Mouse (Mus musculus) forebrain, embryonic 11.5 days (tissue): ENCODE measurements around the gene Cntn4. TPM values are rescaled to one million over a fixed set of nuclear protein-coding genes. Genes with fewer than 3 reads are reported as not detected.

Experiments
- ATAC-seq: fragments of 200-750 bp; cut with Nextera tagmentation; replicated peaks from 2 replicates; pipeline ENCODE4 v1.8.0; 2017; ENCODE audit warnings: moderate TSS enrichment; ENCODE audit not compliant: low FRiP score
- DNase-seq: peaks from one replicate; pipeline ENCODE4 v3.0.0-alpha.2; 2017; ENCODE audit warnings: low spot score
- H3K27ac ChIP-seq: fragments of 300-500 bp; sonication (generic); 2 replicates; pipeline ENCODE4 v1.5.1; 2014; ENCODE audit warnings: low read depth, low read length
- H3K27me3 ChIP-seq: fragments of 300-500 bp; sonication (generic); 2 replicates; pipeline ENCODE4 v1.6.1; 2014; ENCODE audit warnings: mild to moderate bottlenecking, low read length, mixed read lengths; ENCODE audit not compliant: control insufficient read depth, insufficient read depth
- H3K36me3 ChIP-seq: fragments of 300-500 bp; sonication (generic); 2 replicates; pipeline ENCODE4 v1.6.1; 2014; ENCODE audit warnings: mild to moderate bottlenecking, low read length, moderate library complexity, mixed read lengths; ENCODE audit not compliant: control insufficient read depth, insufficient read depth
- H3K4me1 ChIP-seq: fragments of 300-500 bp; sonication (generic); replicated peaks from 2 replicates; pipeline ENCODE4 v1.6.1; 2014; ENCODE audit warnings: low read length, mixed read lengths; ENCODE audit not compliant: control insufficient read depth, insufficient read depth
- H3K4me2 ChIP-seq: fragments of 300-500 bp; sonication (generic); 2 replicates; pipeline ENCODE4 v1.6.1; 2014; ENCODE audit warnings: low read depth, mild to moderate bottlenecking, low read length, moderate library complexity, mixed read lengths; ENCODE audit not compliant: severe bottlenecking
- H3K4me3 ChIP-seq: fragments of 300-500 bp; sonication (generic); 2 replicates; pipeline ENCODE4 v1.5.1; 2014; ENCODE audit warnings: low read depth, low read length
- H3K9ac ChIP-seq: fragments of 300-500 bp; sonication (generic); 2 replicates; pipeline ENCODE4 v1.6.1; 2014; ENCODE audit warnings: low read length
- H3K9me3 ChIP-seq: fragments of 300-500 bp; sonication (generic); 2 replicates; pipeline ENCODE4 v1.6.1; 2016; ENCODE audit warnings: low read length, mixed read lengths; ENCODE audit not compliant: control insufficient read depth
- WGBS: fragments of 180-500 bp; shearing (Covaris S2); extraction: QIAGEN DNeasy Blood & Tissue Kit; methylation state at CpG from one replicate; pipeline ENCODE4 v1.1.7; 2014; 5-methylcytosine and 5-hydroxymethylcytosine counted together
- polyA plus RNA-seq: library from polyadenylated mRNA; unstranded; fragments of >200 nt; fragmentation: Nextera tagmentation; extraction: Ambion mirVana; gene quantifications from 2 replicates; pipeline ENCODE4 v1.2.1, GENCODE M21; 2014

The Cntn4 gene
- polyA plus RNA-seq, 1 experiment from 2014 or later = 1.5 TPM

- Histone ChIP-seq H3K4me1 (no peaks in the 10 kb centered on the region), H3K9me3 (no peaks in the 10 kb centered on the region), H3K9ac (no peak overlapping the region), H3K27ac (no peak overlapping the region), H3K36me3 (no peaks in the 10 kb centered on the region), H3K4me2 (no peak overlapping the region), H3K4me3 (no peak overlapping the region), H3K27me3 (no peaks in the 10 kb centered on the region)
- DNase-seq = no peak
- 76% methylated on average over 1 of the region's 1 CpGs for WGBS
- no peak for ATAC-seq
These were observed 314.0 kb downstream of the Cntn4 start for GRCm38 (mm10) chr6:105991492-105991891.

GRCm38 (mm10) chr6:106013018-106013417 lies 335.6 kb downstream of the Cntn4 start:
- ATAC-seq (no peak), DNase-seq (no peak)
- H3K27ac ChIP-seq = no peak overlapping the region
- no peaks in the 10 kb centered on the region for H3K27me3 ChIP-seq
- H3K4me3 ChIP-seq = no peak overlapping the region
- H3K4me1 ChIP-seq = no peaks in the 10 kb centered on the region
- H3K9me3 ChIP-seq = no peaks in the 10 kb centered on the region
- no peaks in the 10 kb centered on the region for H3K36me3 ChIP-seq
- WGBS = 87% methylated on average over 5 of the region's 5 CpGs
- no peak overlapping the region for H3K4me2 ChIP-seq
- no peak overlapping the region for H3K9ac ChIP-seq

- no peak overlapping the region for H3K9ac ChIP-seq
- H3K27me3 ChIP-seq = no peaks in the 10 kb centered on the region
- H3K4me3 ChIP-seq = no peak overlapping the region
- H3K4me1 ChIP-seq = no peaks in the 10 kb centered on the region
- WGBS = 59% methylated on average over 1 of the region's 1 CpGs
- H3K27ac ChIP-seq = no peak overlapping the region
- ATAC-seq (no peak; the same call in 1 of the 2 replicates), DNase-seq (no peak)
- H3K36me3 ChIP-seq = no peaks in the 10 kb centered on the region
- H3K9me3 ChIP-seq = no peaks in the 10 kb centered on the region
- H3K4me2 ChIP-seq = no peak overlapping the region
These were observed 337.7 kb downstream of the Cntn4 start for GRCm38 (mm10) chr6:106015126-106015525.

- WGBS = 89% methylated on average over 2 of the region's 2 CpGs
- no peak for DNase-seq
- H3K36me3 ChIP-seq = no peaks in the 10 kb centered on the region
- no peaks in the 10 kb centered on the region for H3K27me3 ChIP-seq
- no peak overlapping the region for H3K27ac ChIP-seq
- no peak overlapping the region for H3K9ac ChIP-seq
- no peak overlapping the region for H3K4me2 ChIP-seq
- H3K4me3 ChIP-seq = no peak overlapping the region
- no peak for ATAC-seq
- H3K9me3 ChIP-seq = no peaks in the 10 kb centered on the region
- no peaks in the 10 kb centered on the region for H3K4me1 ChIP-seq
These were observed 371.4 kb downstream of the Cntn4 start for GRCm38 (mm10) chr6:106048878-106049277.

GRCm38 (mm10) chr6:106056123-106056522 lies 378.7 kb downstream of the Cntn4 start:
- WGBS = 76% methylated on average over 1 of the region's 1 CpGs
- no peak overlapping the region for H3K4me2 ChIP-seq
- H3K36me3 ChIP-seq = no peaks in the 10 kb centered on the region
- DNase-seq (no peak), ATAC-seq (no peak)
- H3K27me3 ChIP-seq = no peaks in the 10 kb centered on the region
- no peaks in the 10 kb centered on the region for H3K9me3 ChIP-seq
- H3K4me1 ChIP-seq = no peaks in the 10 kb centered on the region
- H3K9ac ChIP-seq = no peak overlapping the region
- H3K4me3 ChIP-seq = no peak overlapping the region
- no peak overlapping the region for H3K27ac ChIP-seq

GRCm38 (mm10) chr6:106078071-106078603 lies 400.7 kb downstream of the Cntn4 start:
- no peak overlapping the region for H3K4me2 ChIP-seq

GRCm38 (mm10) chr6:106078629-106079028 lies 401.2 kb downstream of the Cntn4 start:
- Histone ChIP-seq H3K4me2 (no peak overlapping the region), H3K36me3 (no peaks in the 10 kb centered on the region), H3K4me1 (0 out of 2 replicates have a peak, but pooled peaks cover 2% of the 10 kb centered on the region), H3K27ac (no peak overlapping the region), H3K27me3 (no peaks in the 10 kb centered on the region), H3K4me3 (no peak overlapping the region), H3K9me3 (no peaks in the 10 kb centered on the region), H3K9ac (no peak overlapping the region)
- DNase-seq (no peak), ATAC-seq (no peak; the same call in 1 of the 2 replicates)

More at GRCm38 (mm10) chr6:106078071-106078603, 400.7 kb downstream of the Cntn4 start:
- no peak overlapping the region for H3K9ac ChIP-seq
- H3K4me1 ChIP-seq = 0 out of 2 replicates have a peak, but pooled peaks cover 2% of the 10 kb centered on the region
- no peak overlapping the region for H3K27ac ChIP-seq
- H3K4me3 ChIP-seq = no peak overlapping the region
- no peaks in the 10 kb centered on the region for H3K9me3 ChIP-seq
- H3K27me3 ChIP-seq = no peaks in the 10 kb centered on the region
- H3K36me3 ChIP-seq = no peaks in the 10 kb centered on the region
- WGBS = 30% methylated on average over 4 of the region's 4 CpGs
- DNase-seq = no peak
- ATAC-seq = peak; percentile 70

- Histone ChIP-seq H3K4me1 (no peaks in the 10 kb centered on the region), H3K27me3 (no peaks in the 10 kb centered on the region), H3K36me3 (no peaks in the 10 kb centered on the region), H3K9me3 (no peaks in the 10 kb centered on the region), H3K4me2 (no peak overlapping the region), H3K27ac (no peak overlapping the region), H3K4me3 (no peak overlapping the region), H3K9ac (no peak overlapping the region)
- WGBS = 87% methylated on average over 4 of the region's 4 CpGs
- no peak for ATAC-seq
- no peak for DNase-seq
These were observed 420.4 kb downstream of the Cntn4 start for GRCm38 (mm10) chr6:106097856-106098255.

GRCm38 (mm10) chr6:106118523-106119081 lies 441.1 kb downstream of the Cntn4 start:
- Histone ChIP-seq H3K4me3 (peak overlapping the region; percentile 14; the same call in 1 of the 2 replicates), H3K4me1 (no peaks in the 10 kb centered on the region), H3K27ac (peak overlapping the region; percentile 6; the same call in 1 of the 2 replicates), H3K27me3 (no peaks in the 10 kb centered on the region), H3K9ac (no peak overlapping the region), H3K4me2 (peak overlapping the region; percentile 40), H3K36me3 (no peaks in the 10 kb centered on the region), H3K9me3 (no peaks in the 10 kb centered on the region)
- 21% methylated on average over 15 of the region's 15 CpGs for WGBS
- ATAC-seq (peak; percentile 90), DNase-seq (peak; percentile 62)
